Mouse (Mus musculus) heart, embryonic 10.5 days (tissue): ENCODE results near the gene Tbx2. TPM values are rescaled to one million over a fixed set of nuclear protein-coding genes. Genes with fewer than 3 reads are reported as not detected.

ENCODE experiments used
- DNase-seq: peaks from one replicate; pipeline ENCODE4 v3.0.0-alpha.2; 2017; ENCODE audit warnings: low spot score
- H3K27ac ChIP-seq: fragments of 300-500 bp; sonication (generic); 2 replicates; pipeline ENCODE4 v1.5.1; 2016; ENCODE audit warnings: mild to moderate bottlenecking
- H3K27me3 ChIP-seq: fragments of 300-500 bp; sonication (generic); 2 replicates; pipeline ENCODE4 v1.6.1; 2016; ENCODE audit warnings: mild to moderate bottlenecking; ENCODE audit not compliant: poor library complexity, insufficient read depth, severe bottlenecking
- H3K36me3 ChIP-seq: fragments of 300-500 bp; sonication (generic); 2 replicates; pipeline ENCODE4 v1.6.1; 2016; ENCODE audit warnings: mild to moderate bottlenecking, moderate library complexity
- H3K4me1 ChIP-seq: fragments of 300-500 bp; sonication (generic); 2 replicates; pipeline ENCODE4 v1.6.1; 2016; ENCODE audit warnings: mild to moderate bottlenecking
- H3K4me3 ChIP-seq: fragments of 300-500 bp; sonication (generic); 2 replicates; pipeline ENCODE4 v1.5.1; 2016; ENCODE audit warnings: mild to moderate bottlenecking, moderate library complexity
- H3K9me3 ChIP-seq: fragments of 300-500 bp; sonication (generic); 2 replicates; pipeline ENCODE4 v1.6.1; 2016; ENCODE audit warnings: mild to moderate bottlenecking, moderate library complexity
- WGBS: fragments of 180-500 bp; shearing (Covaris S2); methylation state at CpG from one replicate; pipeline ENCODE4 v1.1.7; 2016; 5-methylcytosine and 5-hydroxymethylcytosine counted together
- polyA plus RNA-seq: library from polyadenylated mRNA; unstranded; fragments of >200 nt; fragmentation: Nextera tagmentation; extraction: Ambion mirVana; gene quantifications from 2 replicates; pipeline ENCODE4 v1.2.1, GENCODE M21; 2016

Gene Tbx2
- polyA plus RNA-seq, 1 experiment from 2014 or later = 7.6 TPM

- Histone ChIP-seq H3K27ac (peak overlapping the region; percentile 91), H3K4me3 (peak overlapping the region; percentile 75), H3K27me3 (peaks cover 99% of the 10 kb centered on the region), H3K36me3 (no peaks in the 10 kb centered on the region), H3K4me1 (peaks cover 86% of the 10 kb centered on the region), H3K9me3 (no peaks in the 10 kb centered on the region)
- peak; percentile 84 for DNase-seq
- WGBS = under 1% methylated on average over 61 of the region's 61 CpGs
Measured at GRCm38 (mm10) chr11:85829520-85830440, 2.6 kb upstream of the Tbx2 start.

GRCm38 (mm10) chr11:85830901-85831341 is 1.4 kb upstream of the Tbx2 start:
- H3K4me3 ChIP-seq = peak overlapping the region; percentile 75
- H3K4me1 ChIP-seq = peaks cover 78% of the 10 kb centered on the region
- peak overlapping the region; percentile 91 for H3K27ac ChIP-seq
- peaks cover 2% of the 10 kb centered on the region; the same call in 1 of the 2 replicates for H3K36me3 ChIP-seq
- DNase-seq = no peak
- H3K9me3 ChIP-seq = no peaks in the 10 kb centered on the region
- peaks cover 99% of the 10 kb centered on the region for H3K27me3 ChIP-seq
- under 1% methylated on average over 17 of the region's 17 CpGs for WGBS

- DNase-seq = no peak
- Histone ChIP-seq H3K27me3 (peaks cover 99% of the 10 kb centered on the region), H3K27ac (peak overlapping the region; percentile 91), H3K4me1 (peaks cover 75% of the 10 kb centered on the region), H3K9me3 (no peaks in the 10 kb centered on the region), H3K4me3 (peak overlapping the region; percentile 75), H3K36me3 (peaks cover 6% of the 10 kb centered on the region; the same call in 1 of the 2 replicates)
- under 1% methylated on average over 33 of the region's 33 CpGs for WGBS
Measured at GRCm38 (mm10) chr11:85831656-85832230, 608 bp upstream of the Tbx2 start.

- 0% methylated on average over 43 of the region's 54 CpGs for WGBS
- H3K4me1 ChIP-seq = peaks cover 75% of the 10 kb centered on the region
- no peak for DNase-seq
- peaks cover 99% of the 10 kb centered on the region for H3K27me3 ChIP-seq
- peak overlapping the region; percentile 75 for H3K4me3 ChIP-seq
- H3K27ac ChIP-seq = peak overlapping the region; percentile 91
- peaks cover 7% of the 10 kb centered on the region; the same call in 1 of the 2 replicates for H3K36me3 ChIP-seq
- H3K9me3 ChIP-seq = no peaks in the 10 kb centered on the region
Measured at GRCm38 (mm10) chr11:85833081-85833521, 750 bp downstream of the Tbx2 start.

- 5% methylated on average over 11 of the region's 11 CpGs for WGBS
- peaks cover 10% of the 10 kb centered on the region; the same call in 1 of the 2 replicates for H3K36me3 ChIP-seq
- H3K9me3 ChIP-seq = no peaks in the 10 kb centered on the region
- DNase-seq = no peak
- peak overlapping the region; percentile 91 for H3K27ac ChIP-seq
- H3K4me1 ChIP-seq = peaks cover 72% of the 10 kb centered on the region
- H3K27me3 ChIP-seq = peaks cover 99% of the 10 kb centered on the region
- peak overlapping the region; percentile 75 for H3K4me3 ChIP-seq
Measured at GRCm38 (mm10) chr11:85833761-85834385, 1.5 kb downstream of the Tbx2 start.

- H3K9me3 ChIP-seq = no peaks in the 10 kb centered on the region
- H3K27ac ChIP-seq = peak overlapping the region; percentile 91
- peaks cover 99% of the 10 kb centered on the region for H3K27me3 ChIP-seq
- 7% methylated on average over 17 of the region's 17 CpGs for WGBS
- H3K36me3 ChIP-seq = peaks cover 10% of the 10 kb centered on the region; the same call in 1 of the 2 replicates
- DNase-seq = no peak
- peaks cover 66% of the 10 kb centered on the region for H3K4me1 ChIP-seq
- H3K4me3 ChIP-seq = peak overlapping the region; percentile 75
Measured at GRCm38 (mm10) chr11:85834386-85834931, 2.1 kb downstream of the Tbx2 start.

- peaks cover 99% of the 10 kb centered on the region for H3K27me3 ChIP-seq
- peaks cover 62% of the 10 kb centered on the region for H3K4me1 ChIP-seq
- WGBS = 18% methylated on average over 9 of the region's 9 CpGs
- H3K36me3 ChIP-seq = peaks cover 10% of the 10 kb centered on the region; the same call in 1 of the 2 replicates
- H3K9me3 ChIP-seq = no peaks in the 10 kb centered on the region
- DNase-seq = no peak
- H3K4me3 ChIP-seq = peak overlapping the region; percentile 75
- H3K27ac ChIP-seq = peak overlapping the region; percentile 91
Measured at GRCm38 (mm10) chr11:85835001-85835752, 2.8 kb downstream of the Tbx2 start.

GRCm38 (mm10) chr11:85835753-85836522 is 3.6 kb downstream of the Tbx2 start:
- Histone ChIP-seq H3K4me1 (peaks cover 63% of the 10 kb centered on the region), H3K27me3 (peaks cover 99% of the 10 kb centered on the region), H3K36me3 (peaks cover 14% of the 10 kb centered on the region), H3K27ac (peak overlapping the region; percentile 89), H3K9me3 (no peaks in the 10 kb centered on the region), H3K4me3 (peak overlapping the region; percentile 75)
- no peak for DNase-seq
- WGBS = 19% methylated on average over 16 of the region's 16 CpGs

- Histone ChIP-seq H3K27me3 (peaks cover 99% of the 10 kb centered on the region), H3K9me3 (no peaks in the 10 kb centered on the region), H3K27ac (peak overlapping the region; percentile 89), H3K36me3 (peaks cover 14% of the 10 kb centered on the region), H3K4me1 (peaks cover 62% of the 10 kb centered on the region), H3K4me3 (peak overlapping the region; percentile 75)
- no peak for DNase-seq
- 6% methylated on average over 32 of the region's 32 CpGs for WGBS
Measured at GRCm38 (mm10) chr11:85836523-85837290, 4.4 kb downstream of the Tbx2 start.

- DNase-seq = no peak
- Histone ChIP-seq H3K4me1 (peaks cover 62% of the 10 kb centered on the region), H3K27me3 (peaks cover 99% of the 10 kb centered on the region), H3K4me3 (peak overlapping the region; percentile 75), H3K36me3 (peaks cover 14% of the 10 kb centered on the region), H3K9me3 (no peaks in the 10 kb centered on the region), H3K27ac (peak overlapping the region; percentile 89)
- 1% methylated on average over 18 of the region's 18 CpGs for WGBS
Measured at GRCm38 (mm10) chr11:85837291-85837647, 4.9 kb downstream of the Tbx2 start.
